Mouse (Mus musculus): ENCODE measurements around the gene Six5.

DNA sequence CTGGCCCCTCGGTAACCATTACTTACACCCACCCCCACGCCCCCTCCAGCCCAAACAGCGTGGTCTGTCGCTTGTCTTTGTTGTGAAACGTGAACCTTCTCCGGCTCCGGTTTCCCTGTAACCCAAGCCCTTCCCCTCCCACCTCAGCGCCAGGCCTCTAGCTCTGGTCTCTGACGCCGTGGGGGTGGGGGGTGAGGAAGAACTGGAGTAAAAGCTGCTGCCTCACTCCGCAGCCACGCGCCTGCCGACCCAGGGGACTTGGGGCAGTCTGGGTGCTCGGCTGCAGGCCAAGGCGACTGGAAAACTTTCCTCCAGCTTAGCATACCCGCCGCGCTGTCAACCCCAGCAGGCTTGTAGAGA lies 1.3 kb downstream of the Six5 start:
- TF ChIP-seq CTCF (IDR thresholded peaks at IDR 0.05; ENCODE audit: control insufficient read depth, insufficient read depth, insufficient replicate concordance, low read depth, low read length) (no peak), POLR2A (IDR thresholded peaks at IDR 0.05; ENCODE audit: control insufficient read depth, low read depth, low read length) (no peak)
